Mouse (Mus musculus) adrenal gland, postnatal 36 days (tissue): Measurements from ENCODE around the gene Cyba. TPM values are rescaled to one million over a fixed set of nuclear protein-coding genes. Genes with fewer than 3 reads are reported as not detected.
A peak's percentile ranks its signal among the peaks of the same experiment; 100 is the strongest.

Source experiments
- DNase-seq, 2 experiments: peaks; one replicate each; pipeline ENCODE4 v3.0.0; 2021; ENCODE audit warnings: mixed read lengths in 1 of 2
- long read RNA-seq, 2 experiments: library from polyadenylated mRNA; stranded (forward); transcript quantifications; one replicate each; pipeline ENCODE4 v2.0.0; 2021; ENCODE audit warnings: borderline sequencing depth in 2 of 2
- total RNA-seq, 2 experiments: library from RNA; stranded (reverse); gene quantifications; 2 replicates each; pipeline ENCODE4 v1.2.3; 2021

Cyba gene
- 10 to 100 TPM; 25.6 to 36.8 TPM for total RNA-seq
- long read RNA-seq, experiment 1, transcript Cyba-201 (6 exons, 744 nt): major isoform, 42 of 52 reads
- long read RNA-seq, experiment 1, partial matches to known transcripts: 5 of 52 reads
- long read RNA-seq, experiment 1, other reads (novel, unspliced or antisense): 4 of 52 reads
- long read RNA-seq, experiment 2, transcript Cyba-201 (6 exons, 744 nt): major isoform, 24 of 26 reads
- long read RNA-seq, experiment 2, partial matches to known transcripts: 1 of 26 reads
- long read RNA-seq, experiment 2, other reads (novel, unspliced or antisense): 1 of 26 reads

DNA sequence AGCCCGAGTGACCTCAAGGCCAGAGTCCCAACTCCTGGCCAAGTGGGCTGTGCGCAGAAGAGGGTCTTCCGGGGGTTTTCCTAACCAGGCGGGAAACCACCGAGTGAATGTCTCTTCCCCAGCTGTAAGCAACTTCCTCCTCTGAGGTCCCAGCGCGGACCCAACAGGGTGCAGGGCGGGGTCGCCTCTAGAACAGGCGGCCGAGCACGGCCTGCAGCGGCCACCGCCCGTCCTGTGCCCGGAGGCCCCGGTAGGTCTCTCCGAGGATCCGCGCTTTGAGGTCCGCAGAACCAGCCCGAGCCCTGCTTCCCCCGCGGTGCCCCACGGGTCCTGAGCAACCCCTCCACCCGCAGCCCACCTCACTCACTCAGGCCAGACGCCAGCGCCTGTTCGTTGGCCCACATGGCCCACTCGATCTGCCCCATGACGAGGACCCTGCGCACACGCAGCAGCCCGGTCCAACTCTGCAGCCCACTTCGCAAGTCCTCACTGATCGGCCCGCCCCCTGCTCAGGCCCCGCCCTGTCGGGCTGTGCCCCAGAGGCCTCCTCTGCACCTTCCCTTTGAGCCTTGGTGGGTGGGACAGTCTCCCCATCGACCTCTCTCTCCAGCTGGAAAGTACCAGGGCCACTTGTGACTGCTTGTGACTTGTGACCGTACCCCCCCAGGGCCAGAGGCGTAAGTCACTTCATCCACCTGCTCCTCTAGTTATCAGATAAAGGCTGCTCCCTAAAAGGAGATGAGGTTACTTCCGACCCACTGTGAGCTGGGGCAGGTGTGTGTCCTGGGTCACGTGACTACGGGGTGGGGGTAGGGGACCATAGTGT lies at the start of gene Cyba:
TSS of gene Cyba (minus strand) at position 488 of the 826 bp plus-strand sequence.
- DNase-seq: peak; percentile 77 to 87

DNA sequence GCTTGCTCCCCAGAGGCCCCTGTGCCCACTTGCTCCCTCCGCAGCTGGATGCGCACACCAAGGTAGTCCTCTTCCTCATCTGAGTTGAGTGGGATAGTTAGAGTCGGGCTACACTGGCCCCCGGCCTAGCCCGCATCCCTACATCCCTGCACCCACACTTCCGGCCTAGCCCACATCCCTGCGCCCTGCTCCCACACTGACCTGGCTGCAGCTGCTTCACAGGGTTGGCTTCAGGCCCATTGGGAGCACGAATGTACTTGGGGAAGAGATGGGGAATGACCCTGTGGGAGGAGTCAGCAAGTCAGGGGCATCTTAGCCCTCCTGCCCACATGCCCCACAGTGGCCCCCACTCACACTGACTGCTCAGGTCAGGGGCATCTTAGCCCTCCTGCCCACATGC lies 49.7 kb upstream of the Cyba start:
- DNase-seq: no peak

DNA sequence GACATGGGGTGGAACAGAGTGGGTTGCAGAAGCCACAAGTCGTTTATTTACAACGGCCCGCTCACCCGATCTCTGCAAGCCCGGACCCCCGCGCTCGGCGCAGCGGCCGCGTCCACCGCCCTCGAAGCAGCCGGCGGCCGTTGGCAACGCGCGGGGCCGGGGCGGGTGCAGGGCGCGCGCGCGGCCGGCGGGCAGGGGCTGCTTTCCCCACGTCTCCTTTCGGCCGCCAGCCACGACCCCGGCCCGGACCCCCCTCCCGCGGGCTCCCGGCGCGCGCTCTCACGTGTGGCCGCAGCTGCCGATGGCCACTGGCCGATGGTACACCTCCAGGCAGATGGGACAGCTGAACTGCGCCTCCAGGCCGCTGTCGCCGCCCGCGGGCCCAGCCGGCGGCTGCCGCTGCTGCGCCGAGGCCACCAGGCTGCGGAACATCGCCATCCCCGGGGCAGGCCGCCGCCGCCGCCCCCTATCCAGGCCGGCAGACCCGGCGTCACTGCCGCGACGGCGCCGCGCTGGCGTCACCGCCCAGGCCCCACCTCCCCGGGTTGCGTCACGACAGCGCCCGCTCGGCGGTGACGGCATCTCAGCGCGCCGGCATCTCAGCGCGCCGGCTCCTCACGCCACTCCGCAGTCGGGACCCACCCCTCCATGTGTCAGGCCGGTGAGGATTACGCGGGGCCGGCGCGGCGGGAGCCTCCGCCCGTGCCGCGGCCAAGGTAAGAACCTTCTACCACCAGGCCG lies 43.0 kb upstream of the Cyba start, which contains the start of the genes Rnf166 and Ctu2:
TSS of gene Rnf166 (minus strand) at position 485 of the 741 bp plus-strand sequence.
TSS of gene Ctu2 (plus strand) at position 564 of the 741 bp plus-strand sequence.
- peak; percentile 94 to 96 for DNase-seq

DNA sequence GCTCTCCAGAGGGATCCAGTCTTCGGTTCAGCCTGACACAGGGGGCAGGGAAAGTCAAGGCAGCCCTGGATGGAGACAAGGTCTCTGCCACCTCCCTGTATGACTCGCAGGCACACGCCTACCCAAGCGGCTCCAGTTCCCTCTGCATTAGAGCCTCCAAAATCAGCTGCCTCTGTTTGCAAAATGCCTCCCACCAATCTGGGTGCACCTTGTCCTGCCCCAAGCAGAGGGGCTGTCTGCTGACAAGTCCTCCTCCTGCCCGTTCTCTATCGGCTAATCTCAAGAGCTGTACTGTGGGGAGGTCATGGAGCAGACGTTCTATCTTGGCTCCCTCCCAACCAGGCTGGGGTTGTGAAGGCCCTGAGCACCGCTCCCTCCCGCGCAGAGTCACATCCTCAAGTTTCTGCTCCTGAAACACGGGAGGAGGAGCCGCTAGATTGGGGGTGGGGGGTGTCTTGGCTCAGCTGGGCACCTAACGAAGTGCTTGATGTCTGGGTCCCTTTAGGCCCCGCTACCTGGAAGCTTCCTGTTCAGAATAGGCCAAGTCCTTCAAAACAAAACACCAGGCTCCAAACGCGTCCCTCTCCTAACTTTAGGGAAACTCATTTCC lies 42.3 kb upstream of the Cyba start:
- peak; percentile 74 to 78 for DNase-seq

GRCm38 (mm10) chr8:122473911-122474421 lies 41.2 kb upstream of the Cyba start:
- DNase-seq: no peak

DNA sequence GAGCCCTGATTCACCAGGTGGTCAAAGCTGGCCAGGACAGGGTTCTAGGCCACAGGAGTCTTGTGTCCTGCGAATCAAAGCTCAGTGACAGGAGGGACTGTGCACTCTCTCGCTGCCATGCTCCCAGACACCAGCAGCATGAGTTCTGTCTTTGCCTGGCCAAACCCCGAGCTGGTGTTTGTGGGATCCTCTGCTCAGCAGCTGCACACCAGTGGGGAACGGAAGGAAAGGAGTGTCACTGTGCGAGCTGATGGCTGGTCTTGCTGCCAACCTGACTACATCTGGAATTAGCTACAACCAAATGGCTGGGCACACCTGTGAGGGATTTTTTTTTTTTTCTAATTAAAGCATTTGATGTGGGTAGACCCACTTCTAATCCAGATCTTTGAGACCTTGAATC lies 38.0 kb upstream of the Cyba start:
- no peak for DNase-seq

- DNase-seq: no peak
These were observed 37.2 kb upstream of the Cyba start for GRCm38 (mm10) chr8:122469965-122470364.

DNA sequence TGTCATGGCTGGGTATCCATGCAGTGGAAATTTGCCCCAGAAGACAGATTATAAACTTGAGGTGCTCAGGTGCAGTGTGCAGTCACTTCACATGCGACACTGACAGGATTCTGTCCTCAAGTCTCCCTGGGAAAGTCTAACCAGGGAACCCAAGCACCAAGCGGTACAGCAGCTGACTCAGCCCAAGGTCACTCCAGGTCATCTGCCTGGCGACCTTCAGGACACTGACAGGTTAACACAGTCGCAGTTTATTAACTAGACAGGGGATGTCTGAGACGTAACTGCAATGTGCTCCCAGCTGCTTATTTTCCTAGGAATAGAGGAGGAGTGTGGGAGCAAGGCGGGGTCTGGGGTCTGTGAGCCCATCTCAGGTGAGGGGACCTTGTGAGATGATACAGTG lies 36.7 kb upstream of the Cyba start:
- no peak for DNase-seq

- no peak for DNase-seq
These were observed 35.1 kb upstream of the Cyba start for GRCm38 (mm10) chr8:122467816-122468215.

DNA sequence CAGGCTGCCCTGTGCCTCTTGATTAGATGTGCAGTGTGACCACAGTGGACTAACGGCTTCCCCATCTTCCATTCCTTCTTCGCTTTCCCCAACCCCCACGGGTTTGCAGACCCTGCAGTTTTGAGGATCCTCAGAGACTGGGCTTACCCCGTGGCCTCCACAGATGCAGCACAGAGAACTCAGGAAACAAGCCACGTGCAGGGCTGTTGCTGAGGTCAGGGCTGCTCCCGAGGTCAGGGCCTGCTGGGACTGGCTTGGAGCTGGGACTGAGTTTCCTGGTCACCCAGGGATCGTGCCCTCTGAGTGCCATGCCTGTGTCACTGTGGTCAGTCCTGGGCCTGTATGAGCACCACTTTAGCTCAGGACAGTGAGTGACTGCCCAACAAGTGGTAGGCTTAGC lies 32.3 kb upstream of the Cyba start:
- DNase-seq: peak in 1 of 2 experiments; percentile 60

- no peak for DNase-seq
These were observed 31.2 kb upstream of the Cyba start for GRCm38 (mm10) chr8:122463651-122464640.

DNA sequence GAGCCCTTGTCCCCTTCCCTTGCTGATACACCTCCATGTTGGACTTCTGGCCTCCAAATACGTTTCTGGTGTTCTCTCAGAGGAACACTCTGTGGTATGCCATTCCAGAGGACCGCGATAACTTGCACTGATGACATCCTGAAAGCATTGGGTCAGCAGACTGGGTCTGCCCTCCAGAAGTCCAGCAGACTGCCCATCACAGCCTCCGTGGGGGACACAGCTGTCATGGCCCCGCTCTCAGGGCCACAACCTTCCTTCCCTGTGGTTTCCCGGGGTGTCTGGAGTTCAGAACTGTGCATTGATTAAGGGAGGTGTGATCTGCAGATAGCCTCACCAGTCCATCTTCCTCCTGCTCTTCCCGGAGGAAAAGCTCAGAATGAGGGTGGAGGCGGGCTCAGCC lies 29.8 kb upstream of the Cyba start:
- no peak for DNase-seq

DNA sequence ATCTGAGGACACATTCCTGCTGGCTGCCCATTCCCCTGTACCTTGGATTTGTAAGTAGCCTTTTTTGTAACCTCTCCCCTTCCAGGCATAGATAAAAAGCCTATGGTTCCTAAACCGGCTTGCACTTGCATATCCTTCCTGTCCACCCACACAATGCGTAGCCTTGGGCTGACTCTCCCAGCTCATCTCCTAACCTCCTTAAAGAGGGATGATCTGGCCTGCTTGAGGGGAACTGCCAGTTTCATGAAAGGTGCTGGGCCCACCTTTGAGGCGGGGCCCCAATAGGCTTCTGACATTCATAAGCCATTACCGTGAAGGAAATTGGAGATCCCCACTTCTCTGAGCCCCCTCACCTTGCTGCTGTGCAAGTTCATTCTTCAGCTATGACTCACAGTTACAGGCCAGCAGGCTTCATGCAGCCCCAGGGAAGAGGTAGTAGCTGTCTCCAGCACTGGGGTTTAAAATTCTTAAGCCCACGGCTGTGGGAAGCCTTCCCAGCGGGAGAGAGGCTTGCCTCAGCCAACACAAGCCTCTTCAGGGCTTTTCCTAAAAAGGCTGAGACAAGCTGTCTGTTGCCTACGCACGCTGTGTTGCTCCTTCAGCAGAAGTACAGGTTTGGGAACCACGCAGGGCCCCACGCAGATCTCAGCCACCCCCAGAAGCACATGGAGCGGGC lies 28.9 kb upstream of the Cyba start:
- DNase-seq: no peak

- DNase-seq: peak; percentile 50 to 68
These were observed 28.1 kb upstream of the Cyba start, which contains the start of gene Snai3 for GRCm38 (mm10) chr8:122460524-122461472. Gene Snai3, minus strand, starts transcription at chr8:122460733.

DNA sequence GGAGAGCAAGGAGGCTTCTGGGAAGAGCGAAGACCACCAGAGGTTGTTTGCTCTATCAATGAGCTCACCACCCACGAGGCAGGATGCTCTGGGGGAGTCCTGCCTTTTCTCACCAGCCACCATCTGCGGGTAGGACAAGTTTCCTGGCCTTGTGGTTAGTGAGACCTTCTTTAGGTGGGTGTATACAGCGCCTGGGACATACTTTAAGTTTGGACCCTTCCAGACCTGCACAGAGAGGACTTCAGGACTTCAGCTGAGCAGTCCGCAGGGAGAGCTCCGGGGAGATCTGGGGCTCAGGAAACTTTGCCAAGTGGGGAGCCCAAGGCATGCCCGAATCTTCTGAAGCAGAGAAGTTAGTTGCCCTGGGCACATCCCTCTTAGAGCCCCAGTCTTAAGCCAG lies 27.3 kb upstream of the Cyba start:
- DNase-seq: no peak

- no peak for DNase-seq
These were observed 26.6 kb upstream of the Cyba start for GRCm38 (mm10) chr8:122459218-122459900.

- DNase-seq: no peak
These were observed 24.4 kb upstream of the Cyba start for GRCm38 (mm10) chr8:122457171-122457570.

DNA sequence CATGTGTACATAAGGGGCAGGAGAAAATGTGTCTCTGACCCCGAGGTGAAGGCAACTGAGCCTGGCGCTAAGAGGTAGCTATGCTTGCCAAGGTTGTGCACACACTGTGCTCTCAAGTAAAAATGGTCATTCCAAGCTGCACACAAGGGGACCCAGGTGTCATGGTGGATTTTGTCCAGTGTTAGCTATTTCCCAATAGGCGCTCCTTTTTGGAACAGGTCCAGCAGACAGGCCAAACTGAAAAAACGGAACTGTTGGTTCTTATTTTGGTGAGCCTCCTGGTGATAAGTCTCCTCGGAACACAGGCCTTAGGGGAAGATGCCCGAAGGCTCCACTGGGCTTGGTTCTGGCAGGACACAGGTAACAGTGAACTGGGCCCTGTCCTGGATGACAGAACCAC lies 21.7 kb upstream of the Cyba start:
- no peak for DNase-seq
